Mouse (Mus musculus): ENCODE results near the gene Ppif. TPM values are rescaled to one million over a fixed set of nuclear protein-coding genes. Genes with fewer than 3 reads are reported as not detected.

Gene Ppif
- total and polyA plus RNA-seq, 3 experiments: 29.1 to 106 (median 52.9) TPM

DNA sequence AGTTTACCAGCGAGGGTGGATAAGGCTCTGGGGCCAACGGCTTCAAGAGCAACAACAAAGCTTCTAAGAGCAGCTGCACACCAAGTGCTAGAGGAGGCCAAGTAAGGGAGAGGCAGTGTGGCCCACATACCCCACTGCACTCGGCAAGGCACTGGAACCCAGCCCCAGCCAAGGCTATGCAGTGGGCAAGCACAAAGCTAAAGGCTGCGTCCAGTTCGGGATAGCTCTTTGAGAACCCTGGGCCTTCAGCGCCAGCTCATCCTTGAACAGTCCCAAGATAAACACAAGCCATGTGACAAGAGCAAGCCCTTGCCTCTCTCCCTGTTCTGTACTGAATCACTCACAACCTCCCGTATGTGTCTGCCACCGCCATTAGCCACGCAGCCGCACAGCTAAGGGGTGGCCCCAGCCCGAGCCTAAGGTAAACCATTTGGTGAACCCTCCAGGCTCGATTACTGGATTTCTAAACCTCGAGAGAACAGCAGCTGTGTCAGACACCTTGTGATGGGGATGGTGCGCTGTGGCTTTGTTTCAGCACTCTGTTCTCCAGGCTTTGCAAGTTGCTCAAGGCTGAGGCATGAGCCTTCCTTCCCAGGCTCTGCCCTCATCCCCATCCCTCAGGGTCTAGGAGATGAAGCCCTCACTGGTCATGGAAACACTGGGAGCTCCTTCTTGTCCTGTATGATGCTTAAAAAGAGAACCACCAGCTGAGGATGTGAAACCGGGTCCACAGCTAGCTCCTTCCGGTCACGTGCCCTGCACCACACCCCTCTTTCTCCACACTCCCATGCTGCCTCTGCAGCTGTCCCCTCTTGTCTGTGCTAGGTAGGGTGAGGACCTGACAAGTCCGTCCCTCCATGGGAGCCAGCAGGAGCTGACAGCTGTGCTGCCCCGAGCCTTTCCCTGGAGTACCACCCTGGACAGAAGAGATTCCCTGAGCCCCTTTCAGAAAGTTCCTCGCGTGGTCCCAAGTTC, 53.3 kb downstream of the Ppif start (continued):
- TF ChIP-seq TCF12 (IDR thresholded peaks at IDR 0.05; ENCODE audit: low read depth, low read length): peak; percentile 70; the same call in 1 of the 2 replicates

DNA sequence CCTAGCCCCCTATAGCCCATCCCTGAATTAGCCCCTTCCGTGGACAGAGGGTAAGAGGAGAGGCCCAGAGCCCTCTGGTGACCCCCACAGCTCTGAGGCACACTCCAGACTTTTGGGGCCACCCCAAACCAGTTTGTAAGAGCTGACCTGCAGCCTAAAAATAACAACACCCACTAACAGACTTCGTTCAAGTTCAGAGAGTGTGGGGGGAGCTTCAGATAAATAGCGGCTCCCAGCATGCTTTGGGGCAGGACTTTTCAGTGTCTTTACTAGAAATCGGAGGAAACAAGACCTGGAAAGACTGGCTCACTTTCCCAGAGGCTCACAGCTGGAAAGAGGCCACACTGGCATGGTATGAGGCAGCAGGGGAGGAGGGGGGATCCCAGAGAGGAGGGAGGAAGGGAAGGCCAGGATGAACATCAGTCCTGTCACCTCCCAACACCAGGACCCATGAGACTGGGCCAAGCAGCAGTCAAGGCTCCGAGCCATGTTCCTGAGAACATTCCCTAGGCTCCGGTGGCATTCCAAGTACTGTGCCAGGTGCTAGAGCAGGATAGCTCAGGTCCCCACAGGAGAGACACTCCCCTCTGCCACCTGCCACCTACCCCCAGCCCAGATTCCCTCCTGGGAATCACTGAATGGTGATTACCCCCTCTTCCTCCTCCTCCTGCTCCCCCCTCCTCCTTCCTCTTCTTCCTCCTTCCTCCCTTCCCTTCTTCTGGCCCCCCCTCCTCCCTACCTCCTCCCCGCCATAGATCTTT, 54.2 kb downstream of the Ppif start:
- Histone ChIP-seq H3K4me3 (replicated peaks in 1 of 3; ENCODE audit: low read depth in 2 of 3, low read length in 2 of 3, poor library complexity in 1 of 3) (peak overlapping the region in 1 of 3 experiments; percentile 35), H3K4me1 (ENCODE audit: control insufficient read depth in 1 of 2, insufficient read depth in 2 of 2) (peaks cover 22 to 57% of the 10 kb centered on the region in 2 experiments), H3K9me3 (replicated peaks; ENCODE audit: low read length) (no peaks in the 10 kb centered on the region), H3K36me3 (replicated peaks in 1 of 2; ENCODE audit: control insufficient read depth in 1 of 2, insufficient read depth in 1 of 2, low read length in 1 of 2) (no peaks in the 10 kb centered on the region), H3K79me2 (replicated peaks; ENCODE audit: control insufficient read depth, extremely low read depth, insufficient read depth, poor library complexity, severe bottlenecking) (no peaks in the 10 kb centered on the region), H3K27me3 (replicated peaks) (no peaks in the 10 kb centered on the region), H3K27ac (ENCODE audit: insufficient read depth, low read depth) (no peak overlapping the region), H3K4me2 (ENCODE audit: insufficient read depth, low read depth, poor library complexity, severe bottlenecking) (peak overlapping the region; percentile 32; the same call in 1 of the 2 replicates), H3K9ac (ENCODE audit: insufficient read depth, low read depth) (no peak overlapping the region)
- TF ChIP-seq MAX (IDR thresholded peaks at IDR 0.05; ENCODE audit: low read length) (no peak), USF2 (conservative IDR thresholded peaks at IDR 0.05; ENCODE audit: low read depth, low read length) (no peak), RCOR1 (conservative IDR thresholded peaks at IDR 0.05; ENCODE audit: low read depth, low read length) (no peak), RAD21 (IDR thresholded peaks at IDR 0.05; ENCODE audit: low read depth, low read length) (no peak), MXI1 (IDR thresholded peaks at IDR 0.05; ENCODE audit: low read depth, low read length) (no peak), E2F4 (IDR thresholded peaks at IDR 0.05; ENCODE audit: insufficient replicate concordance, low read depth, low read length) (no peak), IRF4 (IDR thresholded peaks at IDR 0.05; ENCODE audit: low read depth, low read length) (no peak), BHLHE40 (IDR thresholded peaks at IDR 0.05; ENCODE audit: low read depth, low read length) (no peak), JUND (conservative IDR thresholded peaks at IDR 0.05; ENCODE audit: low read depth, low read length) (no peak), PAX5 (IDR thresholded peaks at IDR 0.05; ENCODE audit: low read length) (no peak), EP300 (IDR thresholded peaks at IDR 0.05; ENCODE audit: low read length) (no peak), UBTF (IDR thresholded peaks at IDR 0.05; ENCODE audit: low read depth, low read length) (no peak), POLR2AphosphoS2 (IDR thresholded peaks at IDR 0.05; ENCODE audit: low read depth, low read length) (no peak), NELFE (IDR thresholded peaks at IDR 0.05; ENCODE audit: low read depth, low read length) (no peak), ELF1 (IDR thresholded peaks at IDR 0.05; ENCODE audit: low read depth, low read length) (no peak), SIN3A (IDR thresholded peaks at IDR 0.05; ENCODE audit: low read length) (no peak)
- in situ Hi-C loops (cut with MboI; ENCODE audit: low pct_ligation_motif_present, low pct_unique_long_range_greater_than_20kb, low sequenced_read_pairs) (loop anchor here (5.0 kb wide), 1 partner anchor 34 kb away; no protein-coding TSS in a partner anchor), dilution Hi-C loops (cut with MboI; ENCODE audit: extremely low pct_ligation_motif_present, extremely low pct_unique_long_range_greater_than_20kb, low sequenced_read_pairs) (no loop called here)
- peak; percentile 44 for DNase-seq (ENCODE audit: extremely low read depth)
